Mouse (Mus musculus) spleen, adult 12 weeks (tissue): ENCODE data around the gene Ulk4.
"Not testable (repeated sequence)": the region's sequence is repeated elsewhere in the genome, so short reads cannot be mapped to it uniquely, and the experiment has no call there.

Source experiments
- DNase-seq: peaks from one replicate; pipeline ENCODE4 v3.0.0; 2022; ENCODE audit warnings: low spot score

The Ulk4 gene

DNA sequence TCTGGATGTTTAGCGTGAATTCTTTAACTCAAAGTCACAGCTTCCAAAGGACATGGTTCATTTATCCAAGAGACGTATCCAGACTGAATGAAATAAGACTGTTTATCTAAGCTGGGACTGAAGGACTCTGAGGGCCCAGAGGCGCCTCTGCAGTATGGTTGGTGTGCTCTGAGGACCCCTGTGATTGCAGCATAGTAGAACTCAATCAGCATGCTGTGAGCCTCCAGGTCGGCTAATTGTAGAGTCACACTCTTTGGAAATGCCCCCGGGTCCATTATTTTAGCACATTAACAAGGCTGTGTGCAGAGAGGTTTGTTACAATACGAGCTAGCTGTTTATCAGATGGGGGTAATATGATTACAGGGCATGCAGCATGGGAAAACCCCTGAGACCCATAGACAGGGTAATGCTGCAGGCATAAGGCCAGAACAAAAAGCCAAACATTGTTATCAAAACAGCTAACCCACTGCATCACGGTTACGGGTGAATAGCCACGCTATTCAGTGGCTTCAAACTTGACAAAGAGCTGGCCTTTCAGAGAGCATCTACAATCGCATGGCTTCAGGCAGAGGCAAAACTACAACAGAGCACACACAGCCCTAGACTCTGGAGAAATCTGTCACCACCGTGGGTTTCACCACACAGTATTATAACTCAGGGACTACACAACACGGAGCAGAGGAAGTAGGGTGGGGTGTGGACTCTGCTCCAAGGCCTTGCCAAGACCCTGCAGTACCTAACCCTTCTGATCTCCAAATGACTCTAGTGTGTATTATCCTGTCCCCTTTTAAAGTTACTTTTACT lies 215.0 kb downstream of the Ulk4 start:
- DNase-seq = no peak

DNA sequence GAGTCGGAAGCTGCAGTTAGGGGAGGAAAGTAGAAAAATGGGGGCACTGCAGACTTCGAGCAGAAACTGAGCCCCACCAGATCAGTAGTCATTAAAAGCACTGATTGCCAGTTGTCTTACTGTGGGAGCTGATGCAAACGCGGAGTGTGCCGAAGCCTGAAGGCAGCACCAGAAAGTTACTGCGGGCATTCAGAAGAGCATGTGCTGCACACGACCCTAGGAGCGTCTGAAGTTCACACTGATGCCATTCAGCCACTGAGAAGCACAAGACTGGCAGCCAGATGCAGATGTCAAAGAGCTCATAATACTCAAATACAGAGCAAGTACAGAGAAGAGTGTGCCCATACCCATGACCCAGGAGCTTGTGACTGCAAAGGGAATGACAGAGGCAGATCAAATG lies 216.7 kb downstream of the Ulk4 start:
- no peak for DNase-seq

DNA sequence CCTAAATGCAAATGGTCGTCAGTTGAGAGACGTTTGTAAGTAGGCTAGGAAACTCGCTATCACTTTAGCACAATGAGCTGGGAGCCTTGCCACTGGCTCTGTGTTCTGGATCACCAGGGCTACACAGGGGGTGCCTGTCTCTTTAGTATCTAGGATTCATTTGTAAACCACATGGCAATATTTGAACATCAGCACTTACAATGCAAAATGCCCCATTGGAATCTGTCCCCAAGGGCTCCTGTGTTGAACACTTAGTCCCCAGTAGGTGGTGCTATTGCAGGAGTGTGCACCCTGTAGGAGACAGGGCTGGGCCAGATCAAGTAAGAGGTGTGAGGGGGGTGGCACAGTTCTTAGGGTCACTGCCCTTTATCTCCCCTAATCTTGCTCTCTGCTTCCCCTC lies 217.7 kb downstream of the Ulk4 start:
- DNase-seq = no peak

DNA sequence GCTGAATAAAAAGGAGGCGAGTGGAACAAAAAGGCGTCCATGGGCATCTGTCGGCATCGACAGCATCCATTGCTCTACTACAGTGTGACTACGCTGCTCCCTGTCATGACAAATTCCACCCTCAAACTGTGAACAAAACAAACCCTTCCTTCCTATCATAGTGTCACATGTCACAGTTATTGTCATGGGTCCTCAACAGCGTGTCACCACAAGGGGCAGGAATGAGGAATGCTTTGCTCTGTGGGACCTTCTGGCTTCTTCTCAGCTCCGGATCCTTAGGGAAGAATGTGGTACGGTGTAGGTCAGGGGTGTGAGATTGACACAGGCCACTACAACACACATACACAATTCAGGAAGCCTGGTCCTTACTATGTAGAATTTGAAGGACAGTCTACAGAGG lies 218.5 kb downstream of the Ulk4 start:
- DNase-seq = no peak

DNA sequence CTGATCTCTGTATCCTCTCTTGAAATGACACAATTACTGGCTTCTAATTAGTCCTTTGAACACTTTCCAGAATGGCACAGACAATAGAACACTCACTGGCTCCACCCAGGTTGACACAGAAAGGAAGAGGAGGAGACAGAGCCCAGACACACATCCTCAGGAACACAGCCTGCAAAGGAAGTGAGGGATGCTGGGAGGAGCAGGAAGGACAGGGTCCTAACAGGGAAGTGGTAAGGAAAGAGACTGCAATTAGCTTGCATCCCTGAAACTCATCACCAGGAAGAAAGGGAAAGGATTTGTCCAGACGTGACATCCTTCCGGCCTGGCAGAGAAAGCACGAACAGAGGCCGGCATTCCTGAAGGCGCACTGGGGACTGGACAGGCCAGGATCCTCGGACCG lies 218.9 kb downstream of the Ulk4 start:
- DNase-seq = no peak

DNA sequence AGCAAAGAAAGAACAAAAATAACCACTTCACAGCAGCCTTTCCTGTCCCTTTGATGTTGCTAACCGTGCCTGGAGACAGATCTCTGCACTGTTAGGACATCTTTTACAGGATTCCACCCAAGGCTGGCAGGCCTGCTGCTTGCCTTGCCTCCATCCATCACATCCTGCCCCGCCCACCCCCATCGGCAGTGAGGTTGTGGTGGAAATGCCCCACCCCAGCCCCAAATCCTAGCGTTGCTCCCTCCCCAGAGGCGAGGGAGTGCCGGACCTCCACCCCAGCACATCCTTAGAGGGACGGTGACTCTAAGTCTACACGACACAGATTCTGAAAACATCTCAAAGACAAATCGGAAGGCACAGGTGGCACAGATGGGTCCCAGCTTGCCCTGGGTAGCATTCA lies 219.6 kb downstream of the Ulk4 start:
- DNase-seq = no peak

DNA sequence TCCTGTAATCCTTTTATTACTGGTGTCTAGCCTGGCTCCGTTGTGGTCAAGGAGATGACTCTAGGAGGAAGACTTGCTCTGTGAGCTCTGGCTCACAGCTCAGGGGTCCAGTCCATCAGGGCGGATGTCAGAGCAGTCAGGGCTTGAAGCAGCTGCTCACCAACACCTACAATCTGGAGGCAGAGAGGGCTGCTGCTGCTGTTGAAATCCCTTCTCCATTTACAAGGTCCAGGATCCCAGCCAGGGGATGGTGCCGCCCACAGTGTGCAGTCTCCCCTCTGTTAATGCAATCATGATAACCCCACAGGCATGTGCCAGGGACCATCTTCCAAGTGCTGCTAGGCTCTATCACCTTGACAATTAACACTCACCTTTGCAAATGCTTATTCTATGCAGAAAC lies 220.5 kb downstream of the Ulk4 start:
- DNase-seq = no peak

DNA sequence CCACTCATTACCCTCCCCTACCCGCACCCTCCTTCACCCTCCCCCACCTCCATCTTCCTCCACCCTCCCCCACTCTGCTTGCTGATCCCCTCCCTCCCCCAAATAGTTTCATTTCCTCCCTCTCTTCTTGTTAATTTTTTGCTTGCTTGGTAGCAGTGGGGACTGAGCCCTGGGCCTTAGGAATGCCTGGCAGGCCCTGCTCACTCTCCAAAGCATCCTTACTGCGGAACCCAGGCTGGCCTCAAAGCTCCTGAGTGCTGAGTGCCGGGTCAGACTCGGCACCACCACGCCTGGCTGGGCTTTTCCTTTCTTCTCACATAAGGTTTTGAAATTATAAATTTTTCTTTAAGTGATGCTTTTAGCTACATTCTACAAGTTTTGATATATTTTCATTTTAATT lies 221.0 kb downstream of the Ulk4 start:
- no peak for DNase-seq

DNA sequence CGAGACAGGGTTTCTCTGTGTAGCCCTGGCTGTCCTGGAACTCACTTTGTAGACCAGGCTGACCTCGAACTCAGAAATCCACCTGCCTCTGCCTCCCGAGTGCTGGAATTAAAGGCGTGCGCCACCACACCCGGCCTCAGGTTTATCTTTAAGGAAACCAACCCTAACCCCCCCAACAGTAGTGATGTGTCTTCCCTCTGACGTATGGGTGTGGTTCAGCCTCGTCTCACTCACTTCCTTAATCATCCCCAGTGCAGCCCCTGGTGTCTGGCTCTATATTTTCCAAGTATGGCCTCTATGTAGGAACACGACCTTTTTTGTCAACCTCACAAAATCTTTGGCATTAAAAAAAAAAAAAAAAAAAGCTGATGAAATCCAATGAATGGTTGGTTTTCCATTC lies 231.3 kb downstream of the Ulk4 start:
- not testable (repeated sequence) for DNase-seq

DNA sequence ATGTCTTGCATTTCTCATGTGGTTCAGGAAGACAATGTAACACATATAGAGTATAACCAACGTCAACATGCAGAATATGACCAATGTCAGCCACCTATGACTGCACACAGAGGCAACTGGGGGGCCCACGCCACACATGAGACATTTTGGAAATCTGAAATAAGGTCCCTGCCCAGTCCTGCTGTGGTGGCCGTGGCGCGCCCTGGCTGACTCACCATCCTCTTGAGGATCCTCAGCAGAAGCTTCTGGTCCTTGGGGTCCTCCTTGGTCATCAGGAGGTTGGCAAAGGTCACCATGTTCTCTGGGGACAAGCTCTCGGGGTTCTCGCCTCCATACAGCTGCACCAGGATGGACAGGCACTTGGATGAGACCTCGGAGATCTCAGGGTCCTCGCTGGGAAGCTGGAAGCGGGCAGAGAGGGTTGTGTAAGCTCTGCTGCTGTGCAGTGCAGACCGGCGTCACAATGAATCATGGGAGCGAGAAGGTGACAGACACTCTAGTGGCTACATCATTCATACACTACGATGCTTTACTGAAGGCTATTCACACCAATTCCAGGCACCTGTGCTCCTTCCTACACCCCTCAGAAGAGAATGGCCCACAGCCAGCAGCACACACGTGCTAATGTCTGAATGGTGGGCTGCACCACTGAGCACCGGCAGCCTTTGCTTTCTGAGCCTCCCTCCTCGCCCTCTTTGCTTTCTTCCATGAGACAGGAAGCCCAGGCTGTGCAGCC lies 232.4 kb downstream of the Ulk4 start:
- no peak for DNase-seq

DNA sequence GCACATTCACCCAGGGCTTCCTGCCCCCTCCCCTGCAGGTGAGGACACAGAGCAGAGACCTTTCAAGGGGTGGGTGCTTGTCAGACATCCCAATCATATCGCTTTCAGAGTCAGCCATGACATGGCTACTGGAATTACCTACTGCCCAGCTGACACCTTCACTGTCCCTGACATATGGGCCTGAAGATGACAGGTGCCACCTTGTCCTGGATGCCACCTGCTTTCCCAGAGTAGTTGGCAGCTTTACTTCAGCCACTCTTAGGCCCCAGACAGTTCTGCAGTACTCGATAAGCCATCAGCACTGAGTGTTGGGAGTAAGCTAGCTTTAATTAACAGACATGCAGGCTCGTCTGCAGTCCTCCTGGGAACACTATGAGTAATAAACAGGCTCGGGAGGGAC lies 234.0 kb downstream of the Ulk4 start:
- no peak for DNase-seq

DNA sequence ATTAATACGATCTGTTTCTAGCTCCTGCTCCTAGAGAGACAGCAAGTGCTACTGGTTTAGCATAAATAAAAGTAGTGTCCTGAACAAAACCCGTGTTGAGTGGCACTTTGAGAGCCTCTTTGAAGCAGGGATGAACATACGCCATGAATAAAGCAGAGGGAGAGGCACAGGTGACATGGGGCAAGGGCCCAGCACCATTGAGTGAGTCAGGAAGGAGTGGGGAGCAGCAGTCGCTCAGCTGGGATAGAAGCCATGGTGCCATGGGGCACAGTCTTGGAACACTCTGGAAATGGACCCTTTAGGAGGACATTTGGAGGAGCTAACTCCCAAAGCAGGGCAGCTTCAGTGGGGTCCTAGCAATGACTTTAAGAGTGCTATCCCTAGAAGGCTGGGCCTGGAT lies 238.6 kb downstream of the Ulk4 start:
- DNase-seq = no peak

DNA sequence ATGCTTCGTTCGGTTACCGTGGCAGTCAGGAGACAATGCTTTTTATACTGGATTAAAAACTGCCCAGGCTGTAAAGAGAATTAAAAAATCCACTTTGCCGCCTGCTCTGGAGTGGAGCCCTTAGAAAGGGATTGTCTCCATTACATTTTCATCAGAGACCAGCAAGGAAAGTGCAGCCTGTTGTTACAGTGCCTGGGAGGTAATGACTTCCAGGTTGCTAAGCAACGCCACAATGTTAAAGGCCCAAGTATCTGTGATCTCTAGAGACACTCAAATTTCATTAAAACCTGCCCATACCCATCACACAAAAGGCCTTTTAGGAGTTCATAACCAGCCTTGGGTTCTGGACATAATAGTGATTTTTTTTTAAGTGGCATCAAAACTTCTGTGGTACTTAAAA lies 239.0 kb downstream of the Ulk4 start:
- DNase-seq = no peak

DNA sequence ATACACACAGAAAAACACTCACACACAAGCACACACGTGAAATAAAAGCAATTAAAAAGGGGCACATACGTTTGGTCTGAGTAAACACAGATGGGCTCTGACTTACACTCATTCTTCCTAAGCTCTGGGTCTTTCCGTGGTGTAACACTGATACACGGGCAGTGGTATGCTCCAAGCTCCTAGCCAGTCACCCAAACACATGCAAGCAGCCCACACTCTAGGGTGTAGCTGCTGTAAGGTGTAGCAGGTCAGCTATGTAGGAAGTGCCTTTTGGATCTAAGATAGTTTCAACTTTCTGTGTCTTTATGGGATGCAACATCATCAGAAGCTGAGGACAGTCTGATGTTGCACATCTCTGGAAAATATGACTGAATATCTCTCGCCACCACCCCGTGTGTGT lies 241.7 kb downstream of the Ulk4 start:
- DNase-seq = no peak

DNA sequence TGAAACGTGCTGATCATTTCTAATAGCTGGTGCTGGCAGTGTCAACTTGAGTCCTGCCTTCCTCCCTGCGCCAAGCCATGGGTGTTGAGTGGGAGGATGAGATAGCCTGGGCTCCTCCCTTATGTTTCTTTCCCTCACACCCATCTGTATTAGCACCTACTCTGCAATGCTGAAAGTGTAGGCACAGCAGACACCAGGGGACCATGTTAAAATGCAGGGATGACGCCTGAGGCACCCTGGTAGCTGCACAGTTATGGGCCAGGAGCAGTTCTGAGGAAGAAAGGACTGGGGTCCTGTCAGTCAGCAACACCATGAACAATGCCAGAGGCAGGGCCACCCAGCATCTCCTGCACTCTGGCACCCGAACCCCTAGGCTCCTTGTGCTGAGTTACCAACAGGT lies 243.4 kb downstream of the Ulk4 start:
- no peak for DNase-seq

DNA sequence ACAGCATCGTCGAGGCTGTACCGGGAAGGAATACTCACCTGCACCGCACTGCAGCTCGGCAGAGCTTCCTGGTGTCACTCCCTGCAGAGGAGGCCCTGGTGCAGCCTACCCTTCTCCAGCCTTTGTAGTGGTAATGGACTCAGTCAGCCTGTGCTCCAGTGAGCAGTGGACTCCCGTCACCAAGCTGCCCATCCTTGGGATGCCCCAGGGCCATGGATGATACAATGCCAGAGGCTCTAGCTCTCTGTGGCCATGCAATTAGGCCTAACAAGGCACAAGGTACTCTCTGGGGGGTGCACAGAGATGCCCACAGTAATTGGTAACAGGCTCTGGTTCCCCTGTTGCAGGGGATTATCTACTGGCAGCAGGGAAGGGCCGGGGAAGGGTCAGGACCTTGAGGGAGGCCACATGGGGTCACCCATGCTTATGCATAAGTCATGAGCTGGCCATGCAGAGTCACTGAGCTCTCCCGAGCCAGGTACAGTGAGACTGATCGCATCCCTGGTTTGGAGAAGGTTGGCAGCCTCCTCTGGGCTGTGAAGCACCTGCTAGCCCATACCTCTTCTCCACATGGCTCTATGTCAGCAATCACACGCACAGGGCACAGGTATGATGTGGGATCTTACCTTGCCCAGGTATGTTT lies 244.6 kb downstream of the Ulk4 start:
- DNase-seq = no peak

DNA sequence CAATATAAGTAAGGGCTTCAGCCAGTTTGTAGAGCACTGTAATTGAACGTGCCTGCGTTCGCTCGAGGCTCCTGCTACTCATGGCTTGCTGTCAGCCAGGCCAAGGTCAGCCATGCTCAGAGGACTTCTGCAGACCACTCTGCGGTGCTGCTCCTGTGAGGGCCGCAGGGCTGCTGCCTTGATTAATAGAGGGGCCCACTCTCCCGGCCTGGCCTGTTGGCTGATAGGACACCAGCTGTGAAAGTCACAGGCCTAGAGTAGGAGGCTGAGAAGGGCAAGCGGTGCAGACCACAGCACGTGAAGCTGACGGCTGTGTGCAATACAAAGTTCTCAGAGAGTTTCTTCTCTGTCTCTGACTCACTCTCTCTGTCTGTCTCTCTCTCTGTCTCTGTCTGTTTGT lies 246.0 kb downstream of the Ulk4 start:
- no peak for DNase-seq

DNA sequence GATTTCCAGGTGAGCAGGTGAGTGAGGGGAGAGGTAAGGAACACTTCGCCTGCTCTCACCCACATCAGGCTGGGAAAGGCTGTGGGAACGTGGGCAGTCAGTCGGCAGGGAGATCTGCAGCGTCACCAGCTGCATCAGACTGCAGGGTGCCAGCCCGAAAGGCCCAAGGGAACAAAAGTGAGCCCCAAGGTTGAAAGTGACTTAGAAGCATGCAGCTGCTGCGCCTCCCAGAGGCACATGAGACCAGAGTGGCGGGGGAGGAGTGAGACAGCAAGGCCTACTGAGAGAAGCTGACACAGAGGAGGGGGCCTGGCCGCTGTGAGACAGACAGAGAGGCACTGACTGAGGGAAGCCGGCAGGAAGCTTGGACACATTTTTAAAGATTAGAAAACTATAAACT lies 247.2 kb downstream of the Ulk4 start:
- no peak for DNase-seq

DNA sequence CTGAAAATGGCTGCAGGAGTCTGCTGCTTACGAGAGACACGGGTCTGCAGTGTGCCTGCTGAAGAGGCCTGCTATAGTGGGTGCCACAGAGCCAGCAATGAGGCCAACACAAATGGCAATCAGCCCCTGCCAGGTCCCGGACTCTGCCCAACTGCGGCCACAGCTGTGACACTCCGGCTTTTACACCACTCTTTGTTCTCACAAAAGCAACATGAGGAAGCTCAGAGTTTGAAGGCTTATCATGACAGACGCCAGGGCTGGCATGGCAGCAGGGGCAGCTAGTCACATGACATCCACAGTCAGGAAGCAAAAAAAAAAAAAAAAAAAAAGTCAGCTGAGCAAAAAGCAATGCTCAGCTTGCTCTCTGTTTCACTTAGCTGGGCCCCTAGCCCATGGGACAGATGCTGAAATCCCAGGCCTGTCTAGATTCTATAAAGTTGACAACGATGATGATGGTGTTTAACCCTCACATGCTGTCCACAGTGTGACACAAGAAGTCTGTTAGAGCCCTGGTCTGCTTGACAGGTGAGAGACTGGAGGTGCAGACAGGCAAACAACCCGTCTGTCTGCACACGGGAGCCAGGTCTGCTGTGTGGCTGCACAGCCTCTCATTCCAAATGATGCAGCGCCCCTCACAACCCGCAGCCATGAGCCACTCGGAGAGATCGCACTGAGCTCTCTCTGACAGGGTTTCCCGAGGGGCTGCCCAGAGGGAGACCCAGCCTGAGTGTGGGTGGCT lies 253.3 kb downstream of the Ulk4 start:
- DNase-seq = no peak

DNA sequence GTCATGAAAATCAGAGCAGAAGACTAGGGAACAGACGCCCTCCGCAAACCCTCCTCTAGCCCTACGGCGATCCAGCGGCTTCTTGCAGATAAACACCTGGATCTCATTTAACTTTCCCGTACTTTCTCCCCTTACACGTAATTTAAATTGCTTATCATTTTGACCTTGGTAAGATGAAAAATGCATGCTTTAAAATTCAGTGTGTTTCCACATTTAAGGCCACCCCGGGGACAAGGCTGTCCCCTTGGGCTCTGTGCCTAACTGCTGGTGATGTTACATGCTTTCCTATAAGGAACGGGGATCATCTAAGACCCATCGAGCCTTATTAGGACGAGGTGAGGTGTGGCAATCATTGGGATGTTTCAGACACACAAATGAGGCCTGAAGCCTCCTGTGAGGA lies 256.6 kb downstream of the Ulk4 start:
- DNase-seq = no peak

DNA sequence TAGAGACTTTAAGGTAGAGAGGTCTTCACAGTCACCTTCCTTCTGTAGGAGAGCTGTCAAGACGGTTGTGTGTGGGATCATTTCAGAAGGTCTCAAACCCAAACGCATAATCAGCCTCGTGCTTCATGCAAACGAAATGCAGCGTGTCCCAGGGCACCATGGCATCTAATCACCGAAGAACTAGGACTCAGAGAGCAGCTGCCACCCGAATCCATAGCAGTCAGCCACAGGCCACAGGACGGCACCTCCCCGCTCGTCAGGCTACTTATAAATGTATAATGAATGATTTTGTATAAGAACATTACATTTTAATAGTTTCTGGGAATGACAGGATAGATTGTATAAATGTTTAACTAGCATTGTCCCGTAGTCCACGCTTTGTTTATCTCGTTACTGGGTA lies 257.1 kb downstream of the Ulk4 start:
- DNase-seq = no peak

DNA sequence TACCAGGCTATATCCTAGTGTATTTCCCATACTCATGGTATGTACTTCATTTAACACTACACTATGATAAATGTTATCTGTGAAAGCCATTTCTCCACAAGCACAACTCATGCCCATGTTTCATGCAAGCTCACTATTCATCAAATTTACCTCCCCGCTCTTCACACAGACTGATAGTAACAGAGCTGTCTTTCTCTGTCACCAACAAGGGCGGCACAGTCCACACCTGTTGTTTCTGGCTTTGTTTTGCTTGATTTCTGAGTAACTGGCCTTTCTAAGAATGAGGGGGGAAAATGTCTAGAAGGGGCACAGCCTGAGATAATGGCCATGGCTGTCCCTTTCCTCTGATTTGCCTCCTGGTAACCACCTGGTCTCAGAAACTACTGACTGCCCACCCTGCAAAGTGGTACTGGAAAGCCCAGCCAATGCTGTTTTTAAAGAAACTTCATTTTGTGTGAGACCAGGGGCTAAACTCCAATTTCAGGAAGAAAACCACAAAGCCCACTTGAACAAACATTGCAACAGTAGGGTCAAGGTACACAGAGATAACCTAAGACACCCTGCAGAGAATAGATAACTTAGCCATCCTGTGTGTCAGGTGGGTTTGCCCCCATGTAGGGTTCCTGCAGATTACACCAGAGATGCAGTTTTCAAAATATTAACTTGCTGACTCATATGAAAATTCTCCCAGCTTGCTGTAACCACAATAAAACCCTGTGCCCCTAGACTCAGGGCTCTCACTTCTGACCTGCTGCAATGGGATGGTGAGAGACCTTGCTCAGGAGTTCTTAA lies 258.3 kb downstream of the Ulk4 start:
- no peak for DNase-seq
